Mouse (Mus musculus) v-Abl transformed pro-B cells (cell line): ENCODE results near the gene Ccdc30.

Experiments
- in situ Hi-C, 2 experiments: fragments of 400-800 bp; cut with MboI; formaldehyde crosslinking; loops; one replicate each; pipeline ENCODE4 v1.15.1; 2025; ENCODE audit not compliant: unreplicated experiment in 2 of 2

Ccdc30 gene

DNA sequence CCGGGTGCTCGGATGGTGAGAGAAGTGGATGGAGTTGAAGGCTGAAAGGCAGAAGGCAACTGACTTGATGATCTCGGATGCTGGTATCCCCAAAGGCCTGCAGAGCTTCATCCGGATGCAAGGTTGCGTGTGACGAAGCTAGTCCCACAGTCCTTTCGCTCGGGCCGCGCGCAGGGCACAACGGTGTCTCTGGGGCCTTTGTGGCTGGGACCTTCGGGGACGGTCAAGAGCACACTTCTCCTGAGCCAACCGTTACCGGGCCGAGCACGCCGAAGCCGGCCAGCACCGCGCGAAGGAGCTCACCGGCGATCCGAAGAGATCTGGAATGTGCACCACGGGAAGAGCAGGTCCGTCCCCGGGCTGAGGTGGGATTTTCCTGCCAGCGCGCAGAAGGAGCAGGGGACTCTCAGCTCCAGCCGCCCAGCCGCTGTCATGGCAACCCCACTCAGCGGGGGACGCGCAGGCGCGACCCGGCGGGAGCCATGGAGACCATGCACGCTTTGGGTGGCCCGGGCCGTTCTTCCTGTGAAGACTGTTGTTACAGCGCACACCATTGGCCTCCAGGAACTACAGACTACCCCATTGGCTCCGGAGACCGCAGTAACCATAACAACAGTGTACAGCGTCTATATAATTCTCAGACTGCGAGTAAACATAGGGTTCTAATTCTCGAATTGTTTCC is at the start of gene Ccdc30:
Gene Ccdc30 (minus strand): TSS at position 450 of the 682 bp plus-strand sequence.
- in situ Hi-C loops: loop anchor here in 1 of 2 experiments (10.0 kb wide), 1 partner anchor 170 kb away; no protein-coding TSS in a partner anchor

GRCm38 (mm10) chr4:119463756-119464419 is 48.6 kb upstream of the Ccdc30 start:
- in situ Hi-C loops: no loop called here

GRCm38 (mm10) chr4:119462858-119463755 is 47.8 kb upstream of the Ccdc30 start:
- in situ Hi-C loops: no loop called here

DNA sequence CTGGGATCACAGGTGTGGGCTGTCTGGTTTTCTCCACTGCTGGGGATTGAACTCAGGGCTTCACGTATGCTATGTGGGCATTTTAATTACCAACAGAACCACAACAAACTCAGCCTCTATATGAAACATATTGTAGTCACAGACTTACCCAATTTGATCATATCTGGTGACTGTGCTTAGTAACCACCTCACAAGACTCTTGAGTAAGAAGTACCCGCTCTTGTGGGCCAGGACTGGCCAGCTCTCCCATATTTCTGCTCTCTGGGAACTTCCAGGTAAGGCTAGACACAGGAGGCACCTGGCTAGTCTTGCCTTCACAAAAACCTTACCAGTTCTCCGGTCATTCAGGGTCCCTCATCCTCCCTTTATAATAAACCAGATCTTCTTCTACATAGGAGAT is 47.1 kb upstream of the Ccdc30 start:
- in situ Hi-C loops: no loop called here

- in situ Hi-C loops: no loop called here
Observed at GRCm38 (mm10) chr4:119460728-119461141, 45.4 kb upstream of the Ccdc30 start.

DNA sequence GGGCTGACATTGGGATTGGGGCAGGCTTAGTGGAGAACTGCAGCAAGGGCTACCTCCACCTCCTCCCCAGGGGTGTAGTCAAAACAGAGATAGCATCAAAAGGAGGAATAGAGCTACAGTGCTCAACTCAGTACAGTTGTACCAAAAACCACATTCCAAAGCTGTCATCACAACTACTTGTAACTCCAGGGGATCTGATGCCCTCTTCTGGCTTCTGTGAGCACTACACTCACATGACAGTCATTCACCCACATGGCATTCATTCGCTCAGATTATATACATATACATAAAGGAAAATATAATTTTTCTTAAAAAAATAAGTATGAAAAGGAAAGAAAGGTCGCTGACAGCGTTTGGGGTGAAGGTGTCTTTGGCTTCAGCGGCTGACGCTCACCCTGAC is 45.0 kb upstream of the Ccdc30 start:
- in situ Hi-C loops: no loop called here

DNA sequence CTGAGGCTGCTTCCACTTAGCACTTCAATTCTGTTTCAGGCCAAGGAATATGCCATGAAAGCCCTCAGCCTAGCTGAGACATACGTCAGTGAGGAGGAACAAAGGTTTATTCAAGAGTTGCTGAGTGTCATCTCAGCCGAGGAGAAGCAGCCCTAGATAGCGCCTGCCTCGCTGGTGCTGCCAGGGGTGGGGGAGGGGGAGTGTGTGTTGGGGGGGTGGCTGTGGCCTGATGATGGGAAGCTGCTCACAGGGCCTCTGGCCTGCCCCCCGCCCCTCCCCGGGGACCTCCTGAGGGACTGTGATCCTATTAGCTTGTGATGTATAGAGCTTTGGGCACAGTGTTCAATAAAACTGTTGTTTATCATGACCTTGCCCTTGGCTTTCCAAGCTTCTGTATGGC is 38.2 kb upstream of the Ccdc30 start:
- in situ Hi-C loops: no loop called here

GRCm38 (mm10) chr4:119453128-119453527 is 37.8 kb upstream of the Ccdc30 start:
- in situ Hi-C loops: no loop called here

GRCm38 (mm10) chr4:119450436-119450835 is 35.1 kb upstream of the Ccdc30 start:
- in situ Hi-C loops: no loop called here

- in situ Hi-C loops: loop anchor here in 1 of 2 experiments (25.0 kb wide), 1 partner anchor 365 kb away; no protein-coding TSS in a partner anchor
Observed at GRCm38 (mm10) chr4:119447786-119448185, 32.5 kb upstream of the Ccdc30 start.

DNA sequence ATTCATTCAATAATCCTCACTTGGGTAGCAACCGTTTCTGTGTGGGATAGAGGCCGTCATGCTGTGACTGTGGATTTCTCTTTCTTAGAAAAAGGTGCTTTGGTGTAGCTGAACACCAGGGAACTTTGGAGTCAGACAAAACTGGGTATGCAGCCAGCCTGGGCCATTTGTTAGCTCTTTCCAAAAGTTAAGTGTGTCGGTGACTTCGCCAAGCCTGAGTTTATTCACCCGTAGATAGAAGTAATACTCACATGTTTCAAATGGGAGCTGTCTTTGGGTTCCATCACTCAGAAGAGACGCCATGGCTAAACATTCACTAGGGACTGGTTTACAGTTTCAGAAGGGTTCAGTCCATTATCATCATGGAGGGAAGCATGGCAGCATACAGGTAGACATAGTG is 31.9 kb upstream of the Ccdc30 start:
- in situ Hi-C loops: loop anchor here in 1 of 2 experiments (25.0 kb wide), 1 partner anchor 365 kb away; no protein-coding TSS in a partner anchor

GRCm38 (mm10) chr4:119442539-119442938 is 27.2 kb upstream of the Ccdc30 start:
- in situ Hi-C loops: loop anchor here in 1 of 2 experiments (25.0 kb wide), 1 partner anchor 370 kb away; no protein-coding TSS in a partner anchor

- in situ Hi-C loops: loop anchor here in 1 of 2 experiments (25.0 kb wide), 1 partner anchor 370 kb away; no protein-coding TSS in a partner anchor
Observed at GRCm38 (mm10) chr4:119441836-119442235, 26.5 kb upstream of the Ccdc30 start.

DNA sequence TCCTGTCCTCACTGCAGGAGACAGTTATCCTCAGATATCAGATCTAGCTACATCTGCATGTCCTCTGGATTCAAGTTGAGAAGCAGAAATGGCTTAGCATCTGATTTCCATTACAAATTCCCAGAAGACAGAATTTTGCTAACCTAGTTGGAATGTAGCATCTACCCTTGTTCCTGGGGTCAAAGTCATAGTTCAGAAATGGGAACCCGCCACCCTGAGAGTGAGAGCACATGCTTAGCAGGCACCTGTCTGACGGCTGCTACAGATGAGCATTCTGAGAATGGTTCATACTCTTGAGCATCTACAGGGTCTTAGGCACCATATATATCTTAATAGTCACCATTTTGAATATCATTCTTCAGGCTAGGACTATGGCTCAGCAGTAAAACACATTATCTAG is 22.6 kb upstream of the Ccdc30 start:
- in situ Hi-C loops: loop anchor here in 1 of 2 experiments (5.0 to 25.0 kb wide), 4 partner anchors 189 to 374 kb away; no protein-coding TSS in a partner anchor

- in situ Hi-C loops: loop anchor here in 1 of 2 experiments (10.0 to 25.0 kb wide), 3 partner anchors 186 to 382 kb away; no protein-coding TSS in a partner anchor
Observed at GRCm38 (mm10) chr4:119430678-119431077, 15.4 kb upstream of the Ccdc30 start.

GRCm38 (mm10) chr4:119427680-119428079 is 12.4 kb upstream of the Ccdc30 start:
- in situ Hi-C loops: loop anchor here (10.0 to 25.0 kb wide), 2 partner anchors 107 to 385 kb away; partner anchors contain the start of genes Foxj3 (in 2 of the 2) and Frg2f1 (in 2 of the 2)

GRCm38 (mm10) chr4:119425601-119426000 is 10.3 kb upstream of the Ccdc30 start:
- in situ Hi-C loops: loop anchor here (10.0 to 25.0 kb wide), 2 partner anchors 109 to 387 kb away; partner anchors contain the start of genes Foxj3 (in 2 of the 2) and Frg2f1 (in 2 of the 2)

- in situ Hi-C loops: loop anchor here (10.0 to 25.0 kb wide), 2 partner anchors 110 to 387 kb away; partner anchors contain the start of genes Foxj3 (in 2 of the 2) and Frg2f1 (in 2 of the 2)
Observed at GRCm38 (mm10) chr4:119425077-119425476, 9.8 kb upstream of the Ccdc30 start.

- in situ Hi-C loops: loop anchor here (10.0 kb wide), 1 partner anchor 112 kb away; the partner anchor contains the start of genes Foxj3 (in 2 of the 2) and Frg2f1 (in 2 of the 2)
Observed at GRCm38 (mm10) chr4:119422294-119422964, 7.1 kb upstream of the Ccdc30 start, which contains the start of the genes Ppcs and Zmynd12. Gene Ppcs, minus strand, starts transcription at chr4:119422420. Gene Zmynd12, plus strand, starts transcription at chr4:119422814.
